Mouse (Mus musculus): ENCODE measurements at regions not wholly inside any gene's neighbourhood (a gene's known extent, or its start where the extent isn't known, plus 50 kb on each side); places are given as distances from the start of the nearest gene placed in this dataset.

DNA sequence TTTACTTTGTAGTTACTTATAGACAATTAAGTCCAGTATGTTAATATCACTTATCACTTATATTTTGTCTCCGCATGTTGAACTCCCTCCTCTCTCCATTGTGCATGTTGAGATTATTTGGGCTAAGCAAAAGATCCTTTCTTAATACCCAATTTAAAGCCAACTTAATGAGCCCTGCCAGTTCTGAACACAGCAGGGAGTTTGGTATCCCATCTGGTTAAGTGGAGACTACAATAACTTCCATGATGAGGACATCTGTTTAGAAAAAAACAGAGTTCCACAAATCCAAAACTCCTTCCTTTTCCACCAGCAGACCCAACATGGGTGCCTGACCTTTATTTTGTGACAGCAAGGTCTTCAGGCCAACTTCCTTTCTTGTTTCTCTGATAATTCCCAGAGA is 572.0 kb upstream of the Pitx2 start:
- no peak for TF ChIP-seq JUN (IDR thresholded peaks at IDR 0.05; ENCODE audit: insufficient read depth, low read depth, low read length)
- TF ChIP-seq IRF4 (IDR thresholded peaks at IDR 0.05; ENCODE audit: low read depth, low read length) = no peak
- no peak for TF ChIP-seq EP300 (IDR thresholded peaks at IDR 0.05; ENCODE audit: low read length)
